Mouse (Mus musculus): Measurements from ENCODE around the gene Gm20937.
"Not testable (repeated sequence)": the region's sequence is repeated elsewhere in the genome, so short reads cannot be mapped to it uniquely, and the experiment has no call there.

Gene Gm20937

GRCm38 (mm10) chrY:68294798-68295197 lies at the start of gene Gm20937:
Gene Gm20937, minus strand, starts transcription at chrY:68294898.
- not testable (repeated sequence) for DNase-seq

Measured in thymus, postnatal 14 days (tissue).